Mouse (Mus musculus) liver, postnatal 0 days (tissue): Measurements from ENCODE around the gene Sox6. TPM values are rescaled to one million over a fixed set of nuclear protein-coding genes. Genes with fewer than 3 reads are reported as not detected.

Experiments
- ATAC-seq: fragments of 200-750 bp; cut with Nextera tagmentation; 2 replicates; pipeline ENCODE4 v1.8.0; 2017; ENCODE audit warnings: mild to moderate bottlenecking, moderate library complexity
- DNase-seq: peaks from one replicate; pipeline ENCODE4 v3.0.0-alpha.2; 2016
- H3K27ac ChIP-seq: fragments of 300-500 bp; sonication (generic); 2 replicates; pipeline ENCODE4 v1.5.1; 2014; ENCODE audit warnings: antibody characterized with exemption, moderate library complexity, mild to moderate bottlenecking, low read depth
- H3K27me3 ChIP-seq: fragments of 300-500 bp; sonication (generic); 2 replicates; pipeline ENCODE4 v1.6.1; 2014; ENCODE audit warnings: low read length, control low read depth, mixed read lengths; ENCODE audit not compliant: insufficient read depth
- H3K36me3 ChIP-seq: fragments of 300-500 bp; sonication (generic); replicated peaks from 2 replicates; pipeline ENCODE4 v1.6.1; 2014; ENCODE audit warnings: mild to moderate bottlenecking, control low read depth, low read length, moderate library complexity, mixed read lengths; ENCODE audit not compliant: insufficient read depth
- H3K4me1 ChIP-seq: fragments of 300-500 bp; sonication (generic); 2 replicates; pipeline ENCODE4 v1.6.1; 2014; ENCODE audit warnings: antibody characterized with exemption, mild to moderate bottlenecking, control low read depth; ENCODE audit not compliant: insufficient read depth
- H3K4me2 ChIP-seq: fragments of 300-500 bp; sonication (generic); 2 replicates; pipeline ENCODE4 v1.6.1; 2014; ENCODE audit warnings: low read depth, mild to moderate bottlenecking, low read length, moderate library complexity, mixed read lengths
- H3K4me3 ChIP-seq: fragments of 300-500 bp; sonication (generic); 2 replicates; pipeline ENCODE4 v1.5.1; 2014; ENCODE audit warnings: low read depth, low read length
- H3K9ac ChIP-seq: fragments of 300-500 bp; sonication (generic); replicated peaks from 2 replicates; pipeline ENCODE4 v1.6.1; 2014; ENCODE audit warnings: mild to moderate bottlenecking, moderate library complexity
- H3K9me3 ChIP-seq: fragments of 300-500 bp; sonication (generic); 2 replicates; pipeline ENCODE4 v1.6.1; 2016; ENCODE audit warnings: mild to moderate bottlenecking, control low read depth, low read length, mixed read lengths
- CTCF ChIP-seq: sonication (generic); IDR thresholded peaks from 2 replicates; pipeline ENCODE4 v1.5.1; 2016; ENCODE audit warnings: antibody characterized with exemption, low read depth
- EP300 ChIP-seq: IDR thresholded peaks from 2 replicates; pipeline ENCODE4 v1.6.1; 2016; ENCODE audit warnings: antibody characterized with exemption, low read depth, mild to moderate bottlenecking
- WGBS: fragments of 180-500 bp; shearing (Covaris S2); extraction: QIAGEN DNeasy Blood & Tissue Kit; methylation state at CpG from one replicate; pipeline ENCODE4 v1.1.7; 2014; ENCODE audit not compliant: insufficient replicate concordance; 5-methylcytosine and 5-hydroxymethylcytosine counted together
- polyA plus RNA-seq: library from polyadenylated mRNA; unstranded; fragments of >200 nt; fragmentation: Nextera tagmentation; extraction: Ambion mirVana; gene quantifications from 2 replicates; pipeline ENCODE4 v1.2.1, GENCODE M21; 2015

Gene Sox6
- polyA plus RNA-seq, 1 experiment from 2014 or later = 44.4 TPM

GRCm38 (mm10) chr7:115903931-115904797 lies 134.4 kb downstream of the Sox6 start:
- TF ChIP-seq CTCF (no peak), EP300 (no peak)
- H3K4me2 ChIP-seq = no peak overlapping the region
- H3K27ac ChIP-seq = no peak overlapping the region
- 45% methylated on average over 5 of the region's 5 CpGs for WGBS
- H3K4me1 ChIP-seq = no peaks in the 10 kb centered on the region
- DNase-seq (no peak), ATAC-seq (peak; percentile 19; the same call in 1 of the 2 replicates)
- H3K9ac ChIP-seq = no peak overlapping the region
- H3K36me3 ChIP-seq = no peaks in the 10 kb centered on the region
- H3K4me3 ChIP-seq = no peak overlapping the region
- H3K27me3 ChIP-seq = no peaks in the 10 kb centered on the region
- no peaks in the 10 kb centered on the region for H3K9me3 ChIP-seq

- no peak overlapping the region for H3K4me2 ChIP-seq
- ATAC-seq (no peak), DNase-seq (no peak)
- H3K27ac ChIP-seq = no peak overlapping the region
- H3K27me3 ChIP-seq = no peaks in the 10 kb centered on the region
- H3K4me1 ChIP-seq = no peaks in the 10 kb centered on the region
- no peaks in the 10 kb centered on the region for H3K9me3 ChIP-seq
- H3K36me3 ChIP-seq = no peaks in the 10 kb centered on the region
- no peak overlapping the region for H3K9ac ChIP-seq
- TF ChIP-seq CTCF (no peak), EP300 (no peak)
- no peak overlapping the region for H3K4me3 ChIP-seq
- WGBS = 65% methylated on average over 1 of the region's 1 CpGs
Measured at GRCm38 (mm10) chr7:115903368-115903767, 135.2 kb downstream of the Sox6 start.

- Histone ChIP-seq H3K36me3 (no peaks in the 10 kb centered on the region), H3K9me3 (no peaks in the 10 kb centered on the region), H3K27me3 (no peaks in the 10 kb centered on the region), H3K4me1 (peaks cover 19% of the 10 kb centered on the region), H3K4me2 (peak overlapping the region; percentile 48; the same call in 1 of the 2 replicates), H3K9ac (no peak overlapping the region), H3K4me3 (no peak overlapping the region), H3K27ac (peak overlapping the region; percentile 52)
- WGBS = 55% methylated on average over 6 of the region's 6 CpGs
- TF ChIP-seq EP300 (no peak), CTCF (no peak)
- DNase-seq (no peak), ATAC-seq (peak; percentile 39; the same call in 1 of the 2 replicates)
Measured at GRCm38 (mm10) chr7:115895831-115896230, 142.8 kb downstream of the Sox6 start.

- Histone ChIP-seq H3K9me3 (no peaks in the 10 kb centered on the region), H3K9ac (0 out of 2 replicates have a peak overlapping the region, but pooled peaks have one; percentile 5), H3K4me1 (peaks cover 19% of the 10 kb centered on the region), H3K27me3 (no peaks in the 10 kb centered on the region), H3K4me2 (peak overlapping the region; percentile 48), H3K27ac (peak overlapping the region; percentile 52), H3K4me3 (no peak overlapping the region), H3K36me3 (no peaks in the 10 kb centered on the region)
- TF ChIP-seq EP300 = peak; percentile 95
- no peak for TF ChIP-seq CTCF
- peak; percentile 21 for DNase-seq
- peak; percentile 95 for ATAC-seq
- 53% methylated on average over 4 of the region's 4 CpGs for WGBS
Measured at GRCm38 (mm10) chr7:115895028-115895671, 143.4 kb downstream of the Sox6 start.

GRCm38 (mm10) chr7:115891482-115891881 lies 147.1 kb downstream of the Sox6 start:
- H3K36me3 ChIP-seq = no peaks in the 10 kb centered on the region
- no peak overlapping the region for H3K9ac ChIP-seq
- peaks cover 26% of the 10 kb centered on the region for H3K4me1 ChIP-seq
- no peak overlapping the region for H3K4me2 ChIP-seq
- no peak overlapping the region for H3K4me3 ChIP-seq
- no peaks in the 10 kb centered on the region for H3K27me3 ChIP-seq
- DNase-seq = no peak
- ATAC-seq = no peak
- no peaks in the 10 kb centered on the region for H3K9me3 ChIP-seq
- no peak for TF ChIP-seq CTCF
- no peak for TF ChIP-seq EP300
- 80% methylated on average over 3 of the region's 3 CpGs for WGBS
- H3K27ac ChIP-seq = no peak overlapping the region

GRCm38 (mm10) chr7:115889926-115890325 lies 148.7 kb downstream of the Sox6 start:
- 87% methylated on average over 7 of the region's 7 CpGs for WGBS
- peaks cover 16% of the 10 kb centered on the region for H3K4me1 ChIP-seq
- ATAC-seq = no peak

More at GRCm38 (mm10) chr7:115889926-115890325, 148.7 kb downstream of the Sox6 start:
- Histone ChIP-seq H3K9ac (no peak overlapping the region), H3K27me3 (no peaks in the 10 kb centered on the region), H3K4me2 (no peak overlapping the region), H3K27ac (no peak overlapping the region), H3K36me3 (no peaks in the 10 kb centered on the region), H3K9me3 (no peaks in the 10 kb centered on the region), H3K4me3 (no peak overlapping the region)
- TF ChIP-seq EP300 (no peak), CTCF (no peak)
- DNase-seq = no peak
